Mouse (Mus musculus): Measurements from ENCODE around the gene Nts.
"Not testable (repeated sequence)": the region's sequence is repeated elsewhere in the genome, so short reads cannot be mapped to it uniquely, and the experiment has no call there.

The Nts gene

GRCm38 (mm10) chr10:102490386-102490785, at the start of gene Nts:
Gene Nts (minus strand): TSS chr10:102490486.
- DNase-seq (ENCODE audit: low spot score), result no peak

GRCm38 (mm10) chr10:102527901-102528300, 37.6 kb upstream of the Nts start:
- no peak for DNase-seq (ENCODE audit: low spot score)

GRCm38 (mm10) chr10:102514159-102514558, 23.9 kb upstream of the Nts start:
- DNase-seq (ENCODE audit: low spot score), result no peak

- DNase-seq (ENCODE audit: low spot score), result no peak
Measured at GRCm38 (mm10) chr10:102511807-102512461, 21.6 kb upstream of the Nts start, which contains the start of gene Rassf9. Gene Rassf9 (plus strand): TSS chr10:102512222.

- DNase-seq (ENCODE audit: low spot score), result no peak
Measured at GRCm38 (mm10) chr10:102511461-102511806, 21.1 kb upstream of the Nts start.

GRCm38 (mm10) chr10:102507386-102507785, 17.1 kb upstream of the Nts start:
- DNase-seq (ENCODE audit: low spot score), result no peak

DNA sequence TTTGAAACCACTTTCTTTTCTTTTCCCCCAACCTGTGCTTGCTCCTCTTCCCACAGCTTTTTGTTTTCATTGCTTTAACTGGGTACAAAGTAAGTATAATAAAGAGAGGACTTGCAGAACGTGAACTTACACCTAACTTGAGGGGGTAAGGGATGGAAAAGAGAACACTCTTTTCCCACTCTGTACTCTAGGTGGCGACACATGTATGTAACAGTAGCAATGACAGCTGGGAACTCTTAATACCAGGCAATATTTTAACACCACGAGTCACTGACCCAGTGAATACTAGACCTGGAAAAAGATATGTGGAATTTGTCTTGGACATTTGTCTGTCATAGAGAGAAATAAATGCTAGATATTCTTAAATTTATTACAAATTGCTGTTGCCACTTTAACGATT, 8.5 kb upstream of the Nts start:
- DNase-seq (ENCODE audit: low spot score), result peak; percentile 15

GRCm38 (mm10) chr10:102491792-102492191, 1.5 kb upstream of the Nts start:
- DNase-seq (ENCODE audit: low spot score), result peak; percentile 46

GRCm38 (mm10) chr10:102469412-102469811, 20.9 kb downstream of the Nts start:
- DNase-seq (ENCODE audit: low spot score), result no peak

DNA sequence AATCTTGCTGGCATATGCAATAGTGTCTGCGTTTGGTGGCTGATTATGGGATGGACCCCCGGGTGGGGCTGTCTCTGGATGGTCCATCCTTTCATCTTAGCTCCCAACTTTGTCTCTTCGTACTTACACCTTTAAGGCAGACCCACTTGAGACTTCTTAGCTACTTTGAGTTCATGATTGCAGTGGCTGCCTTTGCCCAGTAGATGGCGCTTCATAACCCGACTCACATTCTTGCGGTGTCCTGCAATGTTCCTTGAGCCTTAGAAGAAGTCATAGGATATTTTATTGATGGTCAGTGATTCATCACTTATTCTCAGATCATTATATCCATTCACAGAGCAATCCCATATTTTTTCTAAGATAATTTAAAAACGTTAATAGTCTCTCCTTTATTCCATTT, 38.5 kb downstream of the Nts start:
- peak; percentile 11 for DNase-seq (ENCODE audit: low spot score)

DNA sequence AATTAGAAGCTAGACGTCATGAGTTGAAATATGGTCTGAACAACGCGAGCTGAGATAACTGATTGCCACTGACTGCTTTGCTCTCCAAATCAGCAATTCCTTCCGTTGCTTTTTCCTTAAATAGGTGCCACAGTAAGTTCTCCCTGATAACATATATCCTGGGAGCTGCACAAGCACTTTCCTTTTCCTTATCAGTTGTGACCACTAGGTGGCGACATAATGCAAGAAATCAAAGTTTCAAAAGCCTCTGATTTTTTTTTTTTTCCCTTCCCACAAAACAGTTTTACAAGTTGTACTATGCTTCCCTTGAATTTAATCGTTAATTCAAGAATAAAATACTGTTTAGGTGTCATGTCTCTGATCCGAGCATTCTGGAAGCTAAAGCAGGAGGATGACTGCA, 40.8 kb downstream of the Nts start:
- peak; percentile 54 for DNase-seq (ENCODE audit: low spot score)

DNA sequence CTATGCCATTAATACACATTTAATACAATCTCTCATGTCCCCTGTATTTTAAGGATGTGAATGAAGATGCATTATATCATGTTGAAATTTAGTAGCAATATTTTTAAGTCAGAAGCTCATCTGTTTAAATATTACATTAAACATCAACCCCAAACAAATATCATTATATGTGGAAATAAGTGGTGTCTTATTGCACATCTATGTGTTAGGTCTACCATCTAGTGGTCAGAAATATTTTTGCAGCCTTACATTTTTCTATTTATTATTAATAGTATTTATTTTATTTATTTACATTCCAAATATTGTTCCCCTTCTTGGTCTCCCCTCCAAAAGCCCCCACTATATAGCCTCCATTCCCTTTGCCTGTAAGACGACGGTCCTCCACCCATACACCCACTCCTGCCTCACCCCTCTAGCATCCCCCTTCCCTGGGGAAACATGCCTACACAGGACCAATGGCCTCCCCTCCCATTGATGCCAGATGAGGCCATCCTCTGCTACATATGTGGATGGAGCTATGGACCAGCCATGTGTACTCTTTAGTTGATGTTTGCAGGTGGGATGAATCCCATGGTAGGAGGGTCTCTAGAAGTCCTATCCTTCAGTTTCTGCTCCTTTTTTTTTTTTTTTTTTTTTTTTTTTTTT, 45.3 kb downstream of the Nts start:
- no peak for DNase-seq (ENCODE audit: low spot score)

DNA sequence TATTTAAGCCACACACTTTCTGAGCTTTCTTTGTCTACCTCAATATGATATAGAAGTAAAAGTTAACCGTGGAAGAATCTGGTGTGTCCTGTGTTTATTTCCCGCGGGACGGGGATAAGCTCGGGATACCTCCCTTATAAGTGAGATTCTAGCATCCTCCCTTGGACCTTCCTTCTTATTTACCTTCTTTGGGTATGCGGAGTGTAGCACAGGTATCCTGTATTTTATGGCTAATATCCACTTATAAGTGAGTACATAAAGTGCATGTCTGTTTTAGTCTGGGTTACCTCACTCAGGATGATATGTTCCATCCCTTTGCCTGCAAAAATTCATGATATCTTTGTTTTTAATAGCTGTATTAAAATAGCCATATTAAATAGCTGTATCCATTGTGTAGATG, 54.8 kb downstream of the Nts start:
- DNase-seq (ENCODE audit: low spot score), result not testable (repeated sequence)

- DNase-seq (ENCODE audit: low spot score), result peak; percentile 25
Measured at GRCm38 (mm10) chr10:102435048-102435447, 55.2 kb downstream of the Nts start.

Measured in layer of hippocampus, adult 11-12 months (tissue).